Mouse (Mus musculus): ENCODE data around the gene 4930430F08Rik. TPM values are rescaled to one million over a fixed set of nuclear protein-coding genes. Genes with fewer than 3 reads are reported as not detected.
"Not testable (repeated sequence)": the region's sequence is repeated elsewhere in the genome, so short reads cannot be mapped to it uniquely, and the experiment has no call there.

The 4930430F08Rik gene
- 1 to 10 TPM; 6.7 to 8.2 TPM for total RNA-seq (2021)
- long read RNA-seq, experiment 1, partial matches to known transcripts, result 1 of 7 reads
- long read RNA-seq, experiment 1, other reads (novel, unspliced or antisense), result 4 of 7 reads
- long read RNA-seq, experiment 2, transcript 4930430F08Rik-201 (7 exons, 2,564 nt), result major isoform, 8 of 13 reads
- long read RNA-seq, experiment 2, partial matches to known transcripts, result 1 of 13 reads
- long read RNA-seq, experiment 2, other reads (novel, unspliced or antisense), result 4 of 13 reads

- DNase-seq, result no peak
- intact Hi-C loops (cut with DNase I), result no loop called here
These were observed at the start of gene 4930430F08Rik, which contains the start of gene 1700017N19Rik for GRCm38 (mm10) chr10:100590323-100590722. Gene 4930430F08Rik, minus strand, starts transcription at chr10:100590423. Gene 1700017N19Rik, plus strand, starts transcription at chr10:100590484.

GRCm38 (mm10) chr10:100629762-100630438 lies 39.7 kb upstream of the 4930430F08Rik start:
- peak in 1 of 2 experiments; percentile 14 for DNase-seq
- intact Hi-C loops (cut with DNase I), result no loop called here

GRCm38 (mm10) chr10:100622494-100622893 lies 32.3 kb upstream of the 4930430F08Rik start:
- no peak for DNase-seq
- intact Hi-C loops (cut with DNase I), result no loop called here

GRCm38 (mm10) chr10:100620040-100620439 lies 29.8 kb upstream of the 4930430F08Rik start:
- intact Hi-C loops (cut with DNase I), result no loop called here
- DNase-seq, result no peak

- no peak for DNase-seq
- intact Hi-C loops (cut with DNase I), result no loop called here
These were observed 29.3 kb upstream of the 4930430F08Rik start for GRCm38 (mm10) chr10:100619474-100619873.

GRCm38 (mm10) chr10:100617233-100617903 lies 27.1 kb upstream of the 4930430F08Rik start:
- DNase-seq, result no peak
- intact Hi-C loops (cut with DNase I), result no loop called here

- intact Hi-C loops (cut with DNase I), result no loop called here
- no peak for DNase-seq
These were observed 14.0 kb upstream of the 4930430F08Rik start for GRCm38 (mm10) chr10:100604254-100604653.

- intact Hi-C loops (cut with DNase I), result no loop called here
- no peak for DNase-seq
These were observed 13.3 kb upstream of the 4930430F08Rik start for GRCm38 (mm10) chr10:100603511-100603910.

GRCm38 (mm10) chr10:100598339-100598738 lies 8.1 kb upstream of the 4930430F08Rik start:
- intact Hi-C loops (cut with DNase I), result no loop called here
- DNase-seq, result no peak

- intact Hi-C loops (cut with DNase I), result no loop called here
- DNase-seq, result peak; percentile 77 to 85
These were observed 1.3 kb downstream of the 4930430F08Rik start for GRCm38 (mm10) chr10:100588932-100589388.

GRCm38 (mm10) chr10:100588524-100588923 lies 1.7 kb downstream of the 4930430F08Rik start:
- DNase-seq, result no peak
- intact Hi-C loops (cut with DNase I), result no loop called here

GRCm38 (mm10) chr10:100584178-100584577 lies 6.0 kb downstream of the 4930430F08Rik start:
- no peak for DNase-seq
- intact Hi-C loops (cut with DNase I), result no loop called here

GRCm38 (mm10) chr10:100575294-100575693 lies 14.9 kb downstream of the 4930430F08Rik start:
- intact Hi-C loops (cut with DNase I), result no loop called here
- DNase-seq, result no peak

GRCm38 (mm10) chr10:100574505-100575149 lies 15.6 kb downstream of the 4930430F08Rik start:
- DNase-seq, result no peak
- intact Hi-C loops (cut with DNase I), result no loop called here

- no peak for DNase-seq
- intact Hi-C loops (cut with DNase I), result no loop called here
These were observed 18.5 kb downstream of the 4930430F08Rik start for GRCm38 (mm10) chr10:100571707-100572106.

- no peak for DNase-seq
- intact Hi-C loops (cut with DNase I), result no loop called here
These were observed 26.1 kb downstream of the 4930430F08Rik start for GRCm38 (mm10) chr10:100564112-100564511.

- intact Hi-C loops (cut with DNase I); DNase-seq: not testable (repeated sequence)
These were observed 29.9 kb downstream of the 4930430F08Rik start for GRCm38 (mm10) chr10:100560194-100560883.

GRCm38 (mm10) chr10:100556566-100557175 lies 33.6 kb downstream of the 4930430F08Rik start:
- intact Hi-C loops (cut with DNase I), result no loop called here
- DNase-seq, result no peak

- no peak for DNase-seq
- intact Hi-C loops (cut with DNase I), result no loop called here
These were observed 65.5 kb downstream of the 4930430F08Rik start for GRCm38 (mm10) chr10:100524499-100525390.

Measured in gastrocnemius, postnatal 36 days (tissue).